Mouse (Mus musculus) midbrain, embryonic 14.5 days (tissue): ENCODE measurements around the gene Ptger1. TPM values are rescaled to one million over a fixed set of nuclear protein-coding genes. Genes with fewer than 3 reads are reported as not detected.

ENCODE experiments used
- ATAC-seq: fragments of 200-750 bp; cut with Nextera tagmentation; 2 replicates; pipeline ENCODE4 v1.8.0; 2017; ENCODE audit warnings: moderate number of reproducible peaks, moderate library complexity; ENCODE audit not compliant: low FRiP score, low TSS enrichment
- DNase-seq: peaks from one replicate; pipeline ENCODE4 v3.0.0-alpha.2; 2015
- H3K27ac ChIP-seq: fragments of 300-500 bp; sonication (generic); replicated peaks from 2 replicates; pipeline ENCODE4 v1.5.1; 2014; ENCODE audit warnings: mild to moderate bottlenecking, low read depth, low read length, moderate library complexity
- H3K27me3 ChIP-seq: fragments of 300-500 bp; sonication (generic); 2 replicates; pipeline ENCODE4 v1.6.1; 2014; ENCODE audit warnings: low read length, control low read depth, mixed read lengths; ENCODE audit not compliant: control insufficient read depth, insufficient read depth
- H3K36me3 ChIP-seq: fragments of 300-500 bp; sonication (generic); 2 replicates; pipeline ENCODE4 v1.6.1; 2014; ENCODE audit warnings: low read length, control low read depth; ENCODE audit not compliant: control insufficient read depth, insufficient read depth
- H3K4me1 ChIP-seq: fragments of 300-500 bp; sonication (generic); 2 replicates; pipeline ENCODE4 v1.6.1; 2014; ENCODE audit warnings: mild to moderate bottlenecking, antibody characterized with exemption, low read length, control low read depth; ENCODE audit not compliant: control insufficient read depth, insufficient read depth
- H3K4me2 ChIP-seq: fragments of 300-500 bp; sonication (generic); 2 replicates; pipeline ENCODE4 v1.6.1; 2014; ENCODE audit warnings: mild to moderate bottlenecking, low read length, moderate library complexity
- H3K4me3 ChIP-seq: fragments of 300-500 bp; sonication (generic); replicated peaks from 2 replicates; pipeline ENCODE4 v1.5.1; 2014; ENCODE audit warnings: low read depth, low read length
- H3K9ac ChIP-seq: fragments of 300-500 bp; sonication (generic); replicated peaks from 2 replicates; pipeline ENCODE4 v1.6.1; 2014; ENCODE audit warnings: mild to moderate bottlenecking, low read length, moderate library complexity
- H3K9me3 ChIP-seq: fragments of 300-500 bp; sonication (generic); 2 replicates; pipeline ENCODE4 v1.6.1; 2016; ENCODE audit warnings: low read length, control low read depth, mixed read lengths; ENCODE audit not compliant: control insufficient read depth
- WGBS: fragments of 180-500 bp; shearing (Covaris S2); extraction: QIAGEN DNeasy Blood & Tissue Kit; methylation state at CpG from one replicate; pipeline ENCODE4 v1.1.7; 2014; 5-methylcytosine and 5-hydroxymethylcytosine counted together
- polyA plus RNA-seq: library from polyadenylated mRNA; unstranded; fragments of >200 nt; fragmentation: Nextera tagmentation; extraction: Ambion mirVana; gene quantifications from 2 replicates; pipeline ENCODE4 v1.2.1, GENCODE M21; 2014

The Ptger1 gene
- polyA plus RNA-seq, 1 experiment from 2014 or later, result 0.72 TPM

- peak; percentile 51 for DNase-seq
- peak; percentile 57 for ATAC-seq
- 3% methylated on average over 43 of the region's 46 CpGs for WGBS
These were observed 13.5 kb upstream of the Ptger1 start for GRCm38 (mm10) chr8:83652744-83653661.

GRCm38 (mm10) chr8:83653662-83654017 is 12.8 kb upstream of the Ptger1 start:
- no peaks in the 10 kb centered on the region for H3K27me3 ChIP-seq
- DNase-seq (no peak), ATAC-seq (no peak)
- H3K36me3 ChIP-seq, result no peaks in the 10 kb centered on the region; the same call in 1 of the 2 replicates
- H3K4me3 ChIP-seq, result peak overlapping the region; percentile 69
- no peak overlapping the region for H3K27ac ChIP-seq
- H3K4me2 ChIP-seq, result peak overlapping the region; percentile 95
- no peaks in the 10 kb centered on the region for H3K9me3 ChIP-seq
- peak overlapping the region; percentile 77 for H3K9ac ChIP-seq
- WGBS, result 51% methylated on average over 10 of the region's 10 CpGs
- peaks cover 11% of the 10 kb centered on the region for H3K4me1 ChIP-seq

More at GRCm38 (mm10) chr8:83652744-83653661, 13.5 kb upstream of the Ptger1 start:
- H3K9me3 ChIP-seq, result no peaks in the 10 kb centered on the region
- peak overlapping the region; percentile 77 for H3K9ac ChIP-seq
- H3K4me1 ChIP-seq, result peaks cover 11% of the 10 kb centered on the region
- peak overlapping the region; percentile 63 for H3K27ac ChIP-seq
- H3K27me3 ChIP-seq, result no peaks in the 10 kb centered on the region
- peak overlapping the region; percentile 69 for H3K4me3 ChIP-seq
- no peaks in the 10 kb centered on the region; the same call in 1 of the 2 replicates for H3K36me3 ChIP-seq
- H3K4me2 ChIP-seq, result peak overlapping the region; percentile 95

GRCm38 (mm10) chr8:83654725-83655124 is 11.8 kb upstream of the Ptger1 start:
- no peaks in the 10 kb centered on the region; the same call in 1 of the 2 replicates for H3K36me3 ChIP-seq

GRCm38 (mm10) chr8:83656043-83656442 is 10.4 kb upstream of the Ptger1 start:
- no peaks in the 10 kb centered on the region for H3K27me3 ChIP-seq
- H3K36me3 ChIP-seq, result no peaks in the 10 kb centered on the region; the same call in 1 of the 2 replicates
- no peak overlapping the region for H3K4me3 ChIP-seq
- H3K4me1 ChIP-seq, result peaks cover 22% of the 10 kb centered on the region
- H3K4me2 ChIP-seq, result no peak overlapping the region
- H3K9ac ChIP-seq, result no peak overlapping the region
- ATAC-seq, result no peak
- WGBS, result 92% methylated on average over 9 of the region's 9 CpGs
- H3K9me3 ChIP-seq, result no peaks in the 10 kb centered on the region
- no peak for DNase-seq
- H3K27ac ChIP-seq, result no peak overlapping the region

More at GRCm38 (mm10) chr8:83654725-83655124, 11.8 kb upstream of the Ptger1 start:
- ATAC-seq, result no peak
- Histone ChIP-seq H3K4me2 (no peak overlapping the region), H3K9ac (no peak overlapping the region), H3K27ac (no peak overlapping the region), H3K4me1 (peaks cover 11% of the 10 kb centered on the region), H3K4me3 (no peak overlapping the region), H3K9me3 (no peaks in the 10 kb centered on the region), H3K27me3 (no peaks in the 10 kb centered on the region)
- no peak for DNase-seq
- 97% methylated on average over 6 of the region's 6 CpGs for WGBS

- H3K4me1 ChIP-seq, result peaks cover 25% of the 10 kb centered on the region
- no peaks in the 10 kb centered on the region for H3K9me3 ChIP-seq
- H3K4me2 ChIP-seq, result no peak overlapping the region
- H3K27me3 ChIP-seq, result no peaks in the 10 kb centered on the region
- WGBS, result 87% methylated on average over 13 of the region's 13 CpGs
- ATAC-seq (no peak), DNase-seq (no peak)
- H3K36me3 ChIP-seq, result no peaks in the 10 kb centered on the region; the same call in 1 of the 2 replicates
- H3K9ac ChIP-seq, result no peak overlapping the region
- no peak overlapping the region for H3K4me3 ChIP-seq
- H3K27ac ChIP-seq, result no peak overlapping the region
These were observed 9.8 kb upstream of the Ptger1 start for GRCm38 (mm10) chr8:83656484-83657246.

GRCm38 (mm10) chr8:83660545-83660944 is 5.9 kb upstream of the Ptger1 start:
- 8% methylated on average over 8 of the region's 8 CpGs for WGBS

GRCm38 (mm10) chr8:83660995-83661680 is 5.3 kb upstream of the Ptger1 start:
- H3K36me3 ChIP-seq, result peaks cover 10% of the 10 kb centered on the region; the same call in 1 of the 2 replicates
- no peak overlapping the region for H3K27ac ChIP-seq
- H3K4me1 ChIP-seq, result peaks cover 18% of the 10 kb centered on the region; the same call in 1 of the 2 replicates
- DNase-seq, result peak; percentile 30
- no peak overlapping the region for H3K4me3 ChIP-seq
- H3K9me3 ChIP-seq, result no peaks in the 10 kb centered on the region
- WGBS, result 18% methylated on average over 22 of the region's 22 CpGs
- ATAC-seq, result 0 out of 2 replicates have a peak, but pooled peaks have one; percentile 0
- H3K9ac ChIP-seq, result no peak overlapping the region
- no peaks in the 10 kb centered on the region for H3K27me3 ChIP-seq
- H3K4me2 ChIP-seq, result no peak overlapping the region

More at GRCm38 (mm10) chr8:83660545-83660944, 5.9 kb upstream of the Ptger1 start:
- DNase-seq (peak; percentile 34), ATAC-seq (peak; percentile 22; the same call in 1 of the 2 replicates)
- H3K4me3 ChIP-seq, result no peak overlapping the region
- no peak overlapping the region for H3K4me2 ChIP-seq
- H3K36me3 ChIP-seq, result peaks cover 10% of the 10 kb centered on the region; the same call in 1 of the 2 replicates
- H3K9me3 ChIP-seq, result no peaks in the 10 kb centered on the region
- H3K27me3 ChIP-seq, result no peaks in the 10 kb centered on the region
- H3K27ac ChIP-seq, result no peak overlapping the region
- peaks cover 18% of the 10 kb centered on the region; the same call in 1 of the 2 replicates for H3K4me1 ChIP-seq
- H3K9ac ChIP-seq, result 0 out of 2 replicates have a peak overlapping the region, but pooled peaks have one; percentile 9

GRCm38 (mm10) chr8:83662421-83662826 is 4.1 kb upstream of the Ptger1 start:
- no peak overlapping the region for H3K9ac ChIP-seq
- peak; percentile 90 for DNase-seq
- H3K4me3 ChIP-seq, result no peak overlapping the region
- no peaks in the 10 kb centered on the region for H3K9me3 ChIP-seq
- H3K27ac ChIP-seq, result no peak overlapping the region
- H3K27me3 ChIP-seq, result no peaks in the 10 kb centered on the region
- WGBS, result 9% methylated on average over 4 of the region's 4 CpGs
- no peak overlapping the region for H3K4me2 ChIP-seq
- 0 out of 2 replicates have a peak, but pooled peaks have one; percentile 15 for ATAC-seq
- peaks cover 28% of the 10 kb centered on the region for H3K4me1 ChIP-seq
- peaks cover 10% of the 10 kb centered on the region; the same call in 1 of the 2 replicates for H3K36me3 ChIP-seq
